Mouse (Mus musculus) liver, adult 2 months (tissue): Measurements from ENCODE around the gene Scnn1a.

Experiments used
- CTCF ChIP-seq: fragments of 200-500 bp; IDR thresholded peaks from 2 replicates; pipeline ENCODE4 v1.5.1; 2011; ENCODE audit warnings: low read depth, low read length, control low read depth
- POLR2A ChIP-seq: fragments of 200-500 bp; IDR thresholded peaks from 2 replicates; pipeline ENCODE4 v1.6.1; 2011; ENCODE audit warnings: low read length, control low read depth; ENCODE audit not compliant: insufficient read depth; ENCODE audit errors: extremely low read depth

- TF ChIP-seq POLR2A (no peak), CTCF (no peak)
Measured at GRCm38 (mm10) chr6:125284751-125285150, 35.7 kb upstream of the Scnn1a start.
